Mouse (Mus musculus): ENCODE data around the gene Olfr435. TPM values are rescaled to one million over a fixed set of nuclear protein-coding genes. Genes with fewer than 3 reads are reported as not detected.

Olfr435 gene
- polyA plus RNA-seq, 1 experiment from 2014 or later: not detected

GRCm38 (mm10) chr6:43242061-43242460 lies 45.1 kb downstream of the Olfr435 start:
- no peak overlapping the region for H3K4me2 ChIP-seq (ENCODE audit: low read length)
- H3K9ac ChIP-seq (ENCODE audit: low read depth, low read length): no peak overlapping the region
- H3K27me3 ChIP-seq (ENCODE audit: insufficient read depth, low read length): no peaks in the 10 kb centered on the region
- DNase-seq (ENCODE audit: low spot score) (peak; percentile 61), ATAC-seq (replicated peaks; ENCODE audit: low FRiP score, low read depth) (no peak)
- no peaks in the 10 kb centered on the region for H3K4me1 ChIP-seq (replicated peaks; ENCODE audit: insufficient read depth, low read length)
- peak; percentile 58 for TF ChIP-seq CTCF (IDR thresholded peaks at IDR 0.05; ENCODE audit: low read depth)
- WGBS: 15% methylated on average over 4 of the region's 4 CpGs
- H3K36me3 ChIP-seq (ENCODE audit: insufficient read depth, low read length): no peaks in the 10 kb centered on the region
- H3K4me3 ChIP-seq (replicated peaks; ENCODE audit: low read depth, low read length): no peak overlapping the region
- no peak overlapping the region for H3K27ac ChIP-seq
- H3K9me3 ChIP-seq (replicated peaks; ENCODE audit: low read length): no peaks in the 10 kb centered on the region

GRCm38 (mm10) chr6:43247396-43247795 lies 50.5 kb downstream of the Olfr435 start:
- H3K9ac ChIP-seq (ENCODE audit: low read depth, low read length): no peak overlapping the region
- no peak for TF ChIP-seq CTCF (IDR thresholded peaks at IDR 0.05; ENCODE audit: low read depth)
- no peaks in the 10 kb centered on the region for H3K9me3 ChIP-seq (replicated peaks; ENCODE audit: low read length)
- WGBS: 53% methylated on average over 3 of the region's 3 CpGs
- H3K27ac ChIP-seq: no peak overlapping the region
- ATAC-seq (replicated peaks; ENCODE audit: low FRiP score, low read depth): no peak
- no peaks in the 10 kb centered on the region for H3K36me3 ChIP-seq (ENCODE audit: insufficient read depth, low read length)
- no peaks in the 10 kb centered on the region for H3K27me3 ChIP-seq (ENCODE audit: insufficient read depth, low read length)
- H3K4me1 ChIP-seq (replicated peaks; ENCODE audit: insufficient read depth, low read length): no peaks in the 10 kb centered on the region
- H3K4me2 ChIP-seq (ENCODE audit: low read length): no peak overlapping the region
- DNase-seq (ENCODE audit: low spot score): no peak
- no peak overlapping the region for H3K4me3 ChIP-seq (replicated peaks; ENCODE audit: low read depth, low read length)

GRCm38 (mm10) chr6:43252994-43253393 lies 56.0 kb downstream of the Olfr435 start:
- WGBS: 78% methylated on average over 1 of the region's 1 CpGs
- Histone ChIP-seq H3K9ac (ENCODE audit: low read depth, low read length) (no peak overlapping the region), H3K27me3 (ENCODE audit: insufficient read depth, low read length) (no peaks in the 10 kb centered on the region), H3K9me3 (replicated peaks; ENCODE audit: low read length) (no peaks in the 10 kb centered on the region), H3K4me2 (ENCODE audit: low read length) (no peak overlapping the region), H3K4me3 (replicated peaks; ENCODE audit: low read depth, low read length) (no peak overlapping the region), H3K36me3 (ENCODE audit: insufficient read depth, low read length) (no peaks in the 10 kb centered on the region), H3K4me1 (replicated peaks; ENCODE audit: insufficient read depth, low read length) (no peaks in the 10 kb centered on the region), H3K27ac (no peak overlapping the region)
- DNase-seq (ENCODE audit: low spot score) (no peak), ATAC-seq (replicated peaks; ENCODE audit: low FRiP score, low read depth) (no peak)
- TF ChIP-seq CTCF (IDR thresholded peaks at IDR 0.05; ENCODE audit: low read depth): no peak

Other genes with a start within 250 kb of the Olfr435 start
- not detected in 2 replicates for gene Olfr444, start 248.1 kb upstream of the Olfr435 start, polyA plus RNA-seq (2015; fragmentation: Nextera tagmentation; extraction: Ambion mirVana)
- gene Olfr441, start 90.8 kb upstream of the Olfr435 start, polyA plus RNA-seq (2015; fragmentation: Nextera tagmentation; extraction: Ambion mirVana): not detected in 2 replicates
- gene Olfr237-ps1, start 50.6 kb upstream of the Olfr435 start, polyA plus RNA-seq (2015; fragmentation: Nextera tagmentation; extraction: Ambion mirVana): not detected in 2 replicates
- gene Olfr437, start 33.9 kb upstream of the Olfr435 start, polyA plus RNA-seq (2015; fragmentation: Nextera tagmentation; extraction: Ambion mirVana): not detected in 2 replicates
- not detected in 2 replicates for gene Olfr13, start 25.0 kb upstream of the Olfr435 start, polyA plus RNA-seq (2015; fragmentation: Nextera tagmentation; extraction: Ambion mirVana)
- gene Olfr434, start 15.9 kb downstream of the Olfr435 start, polyA plus RNA-seq (2015; fragmentation: Nextera tagmentation; extraction: Ambion mirVana): not detected in 2 replicates
- gene Olfr47, start 34.4 kb downstream of the Olfr435 start, polyA plus RNA-seq (2015; fragmentation: Nextera tagmentation; extraction: Ambion mirVana): not detected in 2 replicates
- gene Arhgef5, start 68.4 kb downstream of the Olfr435 start, polyA plus RNA-seq (2015; fragmentation: Nextera tagmentation; extraction: Ambion mirVana): 16.2 and 16.4 TPM in 2 replicates
- gene Nobox, start 112.4 kb downstream of the Olfr435 start, polyA plus RNA-seq (2015; fragmentation: Nextera tagmentation; extraction: Ambion mirVana): not detected in 2 replicates

Data from kidney, postnatal 0 days (tissue).